Mouse (Mus musculus) limb, embryonic 14.5 days (tissue): ENCODE measurements at regions not wholly inside any gene's neighbourhood (a gene's known extent, or its start where the extent isn't known, plus 50 kb on each side); places are given as distances from the start of the nearest gene placed in this dataset.

ENCODE experiments used
- ATAC-seq: fragments of 200-750 bp; cut with Nextera tagmentation; 2 replicates; pipeline ENCODE4 v1.8.0; 2017; ENCODE audit warnings: low read depth, moderate number of reproducible peaks, moderate TSS enrichment; ENCODE audit not compliant: low FRiP score
- DNase-seq: peaks from one replicate; pipeline ENCODE4 v3.0.0-alpha.2; 2015; ENCODE audit warnings: low spot score
- H3K27ac ChIP-seq: fragments of 300-500 bp; sonication (generic); replicated peaks from 2 replicates; pipeline ENCODE4 v1.5.1; 2014; ENCODE audit warnings: low read depth, mild to moderate bottlenecking, low read length, moderate library complexity, mixed read lengths
- H3K27me3 ChIP-seq: fragments of 300-500 bp; sonication (generic); 2 replicates; pipeline ENCODE4 v1.6.1; 2014; ENCODE audit warnings: low read length, mixed read lengths; ENCODE audit not compliant: control insufficient read depth, insufficient read depth
- H3K36me3 ChIP-seq: fragments of 300-500 bp; sonication (generic); 2 replicates; pipeline ENCODE4 v1.6.1; 2014; ENCODE audit warnings: mild to moderate bottlenecking, low read length, moderate library complexity, mixed read lengths; ENCODE audit not compliant: control insufficient read depth, insufficient read depth
- H3K4me1 ChIP-seq: fragments of 300-500 bp; sonication (generic); 2 replicates; pipeline ENCODE4 v1.6.1; 2014; ENCODE audit warnings: antibody characterized with exemption, low read length, mixed read lengths; ENCODE audit not compliant: control insufficient read depth, insufficient read depth
- H3K4me2 ChIP-seq: fragments of 300-500 bp; sonication (generic); replicated peaks from 2 replicates; pipeline ENCODE4 v1.6.1; 2014; ENCODE audit warnings: low read depth, mild to moderate bottlenecking, low read length, moderate library complexity; ENCODE audit not compliant: severe bottlenecking
- H3K4me3 ChIP-seq: fragments of 300-500 bp; sonication (generic); replicated peaks from 2 replicates; pipeline ENCODE4 v1.5.1; 2014; ENCODE audit warnings: low read length
- H3K9ac ChIP-seq: fragments of 300-500 bp; sonication (generic); 2 replicates; pipeline ENCODE4 v1.6.1; 2014; ENCODE audit warnings: mild to moderate bottlenecking, low read depth, low read length, moderate library complexity; ENCODE audit not compliant: severe bottlenecking
- H3K9me3 ChIP-seq: fragments of 300-500 bp; sonication (generic); 2 replicates; pipeline ENCODE4 v1.6.1; 2016; ENCODE audit warnings: low read length; ENCODE audit not compliant: control insufficient read depth
- POLR2A ChIP-seq: fragments of 200-500 bp; IDR thresholded peaks from 2 replicates; pipeline ENCODE4 v1.8.0; 2012; ENCODE audit warnings: inconsistent platforms, mild to moderate bottlenecking, moderate library complexity, borderline replicate concordance; ENCODE audit not compliant: insufficient read depth, insufficient read length; ENCODE audit errors: extremely low read depth
- WGBS: fragments of 180-500 bp; shearing (Covaris S2); extraction: QIAGEN DNeasy Blood & Tissue Kit; methylation state at CpG from one replicate; pipeline ENCODE4 v1.1.7; 2014; 5-methylcytosine and 5-hydroxymethylcytosine counted together

GRCm38 (mm10) chr13:115361457-115361856 lies 259.7 kb upstream of the Itga1 start:
- H3K4me3 ChIP-seq, result no peak overlapping the region
- no peak for TF ChIP-seq POLR2A
- no peaks in the 10 kb centered on the region for H3K4me1 ChIP-seq
- H3K9me3 ChIP-seq, result no peaks in the 10 kb centered on the region
- no peak overlapping the region for H3K4me2 ChIP-seq
- no peaks in the 10 kb centered on the region for H3K27me3 ChIP-seq
- DNase-seq, result no peak
- H3K9ac ChIP-seq, result no peak overlapping the region
- no peaks in the 10 kb centered on the region for H3K36me3 ChIP-seq
- H3K27ac ChIP-seq, result no peak overlapping the region
- ATAC-seq, result no peak
- WGBS, result 78% methylated on average over 8 of the region's 8 CpGs

GRCm38 (mm10) chr13:115347022-115347398 lies 245.2 kb upstream of the Itga1 start:
- H3K36me3 ChIP-seq, result no peaks in the 10 kb centered on the region
- H3K9me3 ChIP-seq, result no peaks in the 10 kb centered on the region
- ATAC-seq (no peak), DNase-seq (no peak)
- peak overlapping the region; percentile 40; the same call in 1 of the 2 replicates for H3K9ac ChIP-seq
- H3K4me3 ChIP-seq, result peak overlapping the region; percentile 25
- H3K4me2 ChIP-seq, result peak overlapping the region; percentile 51
- no peak for TF ChIP-seq POLR2A
- no peak overlapping the region for H3K27ac ChIP-seq
- 0 out of 2 replicates have a peak, but pooled peaks cover 7% of the 10 kb centered on the region for H3K4me1 ChIP-seq
- 30% methylated on average over 6 of the region's 6 CpGs for WGBS
- no peaks in the 10 kb centered on the region for H3K27me3 ChIP-seq

GRCm38 (mm10) chr13:115346115-115347021 lies 244.6 kb upstream of the Itga1 start:
- H3K27ac ChIP-seq, result no peak overlapping the region
- DNase-seq (peak; percentile 15), ATAC-seq (peak; percentile 44; the same call in 1 of the 2 replicates)
- peak overlapping the region; percentile 51 for H3K4me2 ChIP-seq
- TF ChIP-seq POLR2A, result no peak
- H3K9ac ChIP-seq, result peak overlapping the region; percentile 40; the same call in 1 of the 2 replicates
- H3K27me3 ChIP-seq, result no peaks in the 10 kb centered on the region
- 17% methylated on average over 20 of the region's 20 CpGs for WGBS
- 0 out of 2 replicates have a peak, but pooled peaks cover 7% of the 10 kb centered on the region for H3K4me1 ChIP-seq
- H3K9me3 ChIP-seq, result no peaks in the 10 kb centered on the region
- peak overlapping the region; percentile 25 for H3K4me3 ChIP-seq
- H3K36me3 ChIP-seq, result no peaks in the 10 kb centered on the region

- peaks cover 4% of the 10 kb centered on the region; the same call in 1 of the 2 replicates for H3K4me1 ChIP-seq
- no peak overlapping the region for H3K27ac ChIP-seq
- H3K36me3 ChIP-seq, result no peaks in the 10 kb centered on the region
- no peak overlapping the region for H3K4me3 ChIP-seq
- no peak overlapping the region for H3K9ac ChIP-seq
- no peaks in the 10 kb centered on the region for H3K27me3 ChIP-seq
- WGBS, result 65% methylated on average over 9 of the region's 9 CpGs
- DNase-seq, result no peak
- no peak for TF ChIP-seq POLR2A
- no peak overlapping the region for H3K4me2 ChIP-seq
- no peak for ATAC-seq
- no peaks in the 10 kb centered on the region for H3K9me3 ChIP-seq
These were observed 227.5 kb upstream of the Itga1 start for GRCm38 (mm10) chr13:115329000-115329960.

- no peaks in the 10 kb centered on the region for H3K9me3 ChIP-seq
- no peak overlapping the region for H3K27ac ChIP-seq
- no peak for TF ChIP-seq POLR2A
- DNase-seq (no peak), ATAC-seq (no peak)
- H3K9ac ChIP-seq, result no peak overlapping the region
- WGBS, result 90% methylated on average over 2 of the region's 2 CpGs
- H3K4me1 ChIP-seq, result peaks cover 4% of the 10 kb centered on the region; the same call in 1 of the 2 replicates
- no peaks in the 10 kb centered on the region for H3K36me3 ChIP-seq
- no peaks in the 10 kb centered on the region for H3K27me3 ChIP-seq
- no peak overlapping the region for H3K4me2 ChIP-seq
- no peak overlapping the region for H3K4me3 ChIP-seq
These were observed 224.5 kb upstream of the Itga1 start for GRCm38 (mm10) chr13:115326294-115326693.
